Mouse (Mus musculus) heart, postnatal 36 days (tissue): ENCODE results near the gene Slc29a1. TPM values are rescaled to one million over a fixed set of nuclear protein-coding genes. Genes with fewer than 3 reads are reported as not detected.
A peak's percentile ranks its signal among the peaks of the same experiment; 100 is the strongest.

Source experiments
- DNase-seq, 2 experiments: peaks; one replicate each; pipeline ENCODE4 v3.0.0; 2021 to 2022
- intact Hi-C: fragments of 180-260 bp; cut with DNase I; formaldehyde crosslinking; loops from one replicate; pipeline ENCODE4 v1.15.1; 2025
- total RNA-seq, 2 experiments: library from RNA; stranded (reverse); gene quantifications; 2 replicates each; pipeline ENCODE4 v1.2.3; 2021

The Slc29a1 gene
- total RNA-seq, 2 experiments from 2014 or later, result 66.7 to 73.5 TPM

DNA sequence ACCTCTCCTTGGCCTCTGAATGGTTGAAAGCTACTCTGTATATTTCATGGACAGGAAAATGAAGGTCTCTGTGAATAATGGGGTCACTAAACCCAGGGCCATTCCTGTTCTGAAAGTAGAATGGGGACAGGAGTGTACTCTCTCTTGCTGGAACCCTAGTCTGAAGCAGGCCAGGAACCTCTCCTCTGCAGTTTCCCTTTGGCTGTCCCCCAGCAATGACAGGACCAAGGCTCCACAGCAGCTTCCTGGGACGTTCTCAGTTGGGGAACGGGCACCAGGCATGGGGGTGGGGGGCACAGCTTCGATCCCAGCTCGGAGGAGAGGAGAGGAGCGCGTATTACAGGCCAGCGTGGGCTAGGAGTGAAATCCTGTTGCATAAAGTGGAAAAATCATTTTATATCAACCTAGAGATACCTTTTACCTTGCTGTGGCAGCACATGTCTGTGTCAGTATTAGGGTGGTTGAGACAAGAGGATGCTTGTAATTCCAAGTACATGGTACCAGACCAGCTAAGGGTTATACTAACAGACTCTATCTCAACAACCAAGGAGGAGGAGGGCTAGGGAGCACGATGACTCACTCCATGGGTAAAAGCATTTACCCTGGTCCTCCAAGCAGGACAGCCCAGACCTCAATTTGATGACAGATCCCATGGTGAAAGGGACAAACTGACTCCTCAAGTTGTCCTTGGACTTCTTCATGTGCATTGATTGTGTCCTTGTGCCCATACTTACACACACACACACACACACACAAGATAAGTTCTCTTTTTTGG is 24.1 kb downstream of the Slc29a1 start:
- intact Hi-C loops, result no loop called here
- no peak for DNase-seq

GRCm38 (mm10) chr17:45574129-45574761 is 25.2 kb downstream of the Slc29a1 start:
- peak; percentile 71 to 83 for DNase-seq
- intact Hi-C loops, result loop anchor here (5.0 kb wide), 1 partner anchor 628 kb away; the partner anchor contains the start of genes Polh and Xpo5

DNA sequence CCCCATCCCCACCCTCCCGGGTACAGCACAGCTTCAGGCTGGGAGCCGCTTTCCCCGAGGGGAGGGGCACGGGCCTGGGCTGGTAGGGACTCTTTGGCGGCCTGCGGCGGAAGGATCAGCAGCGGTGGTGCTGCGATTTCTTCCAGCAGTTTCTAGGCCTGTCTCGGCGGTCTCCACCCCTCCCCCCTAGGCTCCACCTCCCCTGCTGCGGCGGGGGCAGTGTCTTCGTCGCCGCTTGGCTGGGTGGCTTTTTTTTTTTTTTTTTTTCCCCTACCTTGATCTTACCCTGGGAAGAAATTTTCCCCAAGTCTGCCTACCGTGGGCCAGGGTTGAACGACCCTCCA is 25.7 kb downstream of the Slc29a1 start:
- peak; percentile 97 to 98 for DNase-seq
- intact Hi-C loops, result loop anchor here (5.0 kb wide), 1 partner anchor 629 kb away; the partner anchor contains the start of genes Polh and Xpo5

DNA sequence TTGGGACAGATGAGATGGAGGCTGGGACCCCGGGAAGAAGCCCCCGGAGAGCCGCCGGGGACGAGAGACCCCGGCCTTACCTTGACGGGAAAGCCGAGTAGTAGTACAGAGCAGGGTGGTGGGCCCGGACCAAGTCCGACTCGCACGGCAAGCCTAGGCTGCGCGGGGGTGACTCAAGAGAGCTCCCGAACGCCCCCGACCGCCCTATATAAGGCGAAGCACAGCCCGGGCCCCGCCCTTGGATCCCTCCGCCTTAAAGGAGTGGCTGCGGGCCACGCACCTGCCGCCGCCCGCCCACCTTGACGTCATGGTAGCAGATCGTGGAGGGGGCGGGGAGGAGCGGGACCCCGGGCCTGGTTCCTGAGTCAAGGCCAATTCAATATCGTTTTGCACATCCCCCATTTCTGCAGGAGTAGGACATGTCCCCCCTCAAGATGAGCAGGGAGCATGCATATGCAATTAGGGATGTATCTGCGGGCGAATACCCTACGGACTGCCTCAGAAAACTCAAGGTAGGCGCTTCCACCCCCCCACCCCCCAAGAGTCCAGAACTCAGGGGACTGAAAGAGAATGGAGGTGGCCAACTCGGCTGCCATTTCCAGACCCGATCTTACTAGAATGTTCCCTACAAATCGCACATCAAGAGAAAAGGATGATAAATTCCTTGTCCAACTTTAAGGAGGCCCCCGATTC is 26.2 kb downstream of the Slc29a1 start, which contains the start of gene Hsp90ab1:
TSS of gene Hsp90ab1 (minus strand) at position 185 of the 693 bp plus-strand sequence.
- intact Hi-C loops, result loop anchor here (5.0 kb wide), 1 partner anchor 629 kb away; the partner anchor contains the start of genes Polh and Xpo5
- peak; percentile 99 for DNase-seq

DNA sequence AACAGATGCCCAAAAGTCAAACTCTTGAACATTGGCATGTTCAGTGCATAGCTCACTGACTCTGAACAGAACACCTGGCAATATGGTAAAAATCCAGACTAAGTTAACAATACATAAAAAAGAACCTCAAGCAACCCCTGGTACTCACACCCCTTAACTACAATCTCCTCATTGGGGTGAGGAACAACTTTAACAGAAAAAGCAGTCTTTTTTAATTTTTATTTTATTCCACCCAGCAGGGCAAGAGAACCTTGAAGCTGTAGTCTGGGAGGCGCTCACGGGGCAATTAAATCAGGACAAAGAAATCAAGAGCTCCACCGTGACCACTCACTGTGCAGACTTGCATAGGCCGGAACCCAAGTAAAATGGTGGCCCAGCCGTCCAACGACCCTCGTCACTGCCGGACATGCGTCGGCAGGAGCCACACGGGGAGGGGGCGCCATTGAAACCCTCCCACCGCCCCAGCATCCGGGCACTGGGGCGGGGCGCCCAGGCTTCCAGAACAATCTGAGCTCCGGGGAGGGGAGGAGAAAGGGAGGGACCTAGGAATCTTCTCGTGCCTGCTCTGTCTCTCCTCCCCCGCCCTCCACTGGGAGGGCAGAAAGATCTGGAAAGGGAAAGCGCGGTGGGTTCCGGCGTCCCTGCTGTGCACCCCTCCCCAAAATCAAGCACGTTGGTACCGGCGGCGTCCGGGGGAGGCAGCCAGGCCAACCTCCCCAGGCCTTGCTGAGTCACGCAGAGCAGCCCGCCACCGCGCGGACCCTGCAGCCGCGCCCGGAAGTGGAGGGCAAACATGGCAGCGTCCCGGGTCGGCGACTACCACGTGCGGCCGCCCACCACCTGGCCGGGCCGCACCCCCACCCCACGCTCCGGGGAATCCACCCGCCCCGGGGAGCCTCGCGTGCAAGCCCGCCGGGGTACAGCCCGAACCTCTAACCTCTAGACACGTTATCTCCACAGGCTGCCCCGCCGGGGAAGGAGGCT is 27.0 kb downstream of the Slc29a1 start:
- peak; percentile 80 to 83 for DNase-seq
- intact Hi-C loops, result loop anchor here (5.0 kb wide), 1 partner anchor 630 kb away; the partner anchor contains the start of genes Polh and Xpo5

DNA sequence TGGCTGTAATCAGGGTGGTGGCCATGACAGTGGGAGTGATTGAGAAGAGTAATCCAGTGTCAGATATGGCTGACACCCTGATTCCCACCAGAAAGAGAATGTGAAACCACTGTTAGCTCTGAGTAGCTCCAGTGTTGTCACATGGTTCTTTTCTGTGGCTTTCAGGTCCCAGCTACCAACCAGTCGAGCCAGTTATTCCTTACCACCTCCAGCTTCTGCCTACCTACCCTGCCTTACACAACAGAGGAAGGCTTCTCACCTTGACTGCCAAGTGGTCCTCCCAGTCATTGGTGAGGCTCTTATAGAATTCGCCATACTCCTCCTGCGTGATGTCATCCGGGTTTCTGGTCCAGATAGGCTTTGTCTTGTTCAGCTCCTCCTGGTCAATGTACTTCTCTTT is 29.4 kb downstream of the Slc29a1 start:
- DNase-seq, result no peak
- intact Hi-C loops, result loop anchor here (5.0 to 10.0 kb wide), 2 partner anchors 595 to 632 kb away; partner anchors contain the start of genes Gtpbp2, Polh and Xpo5

GRCm38 (mm10) chr17:45568990-45569389 is 30.4 kb downstream of the Slc29a1 start:
- intact Hi-C loops, result loop anchor here (10.0 kb wide), 1 partner anchor 596 kb away; the partner anchor contains the start of gene Gtpbp2

GRCm38 (mm10) chr17:45567162-45567601 is 32.2 kb downstream of the Slc29a1 start:
- no peak for DNase-seq
- intact Hi-C loops, result loop anchor here (10.0 kb wide), 1 partner anchor 598 kb away; the partner anchor contains the start of gene Gtpbp2

More at GRCm38 (mm10) chr17:45568990-45569389, 30.4 kb downstream of the Slc29a1 start:
- no peak for DNase-seq

DNA sequence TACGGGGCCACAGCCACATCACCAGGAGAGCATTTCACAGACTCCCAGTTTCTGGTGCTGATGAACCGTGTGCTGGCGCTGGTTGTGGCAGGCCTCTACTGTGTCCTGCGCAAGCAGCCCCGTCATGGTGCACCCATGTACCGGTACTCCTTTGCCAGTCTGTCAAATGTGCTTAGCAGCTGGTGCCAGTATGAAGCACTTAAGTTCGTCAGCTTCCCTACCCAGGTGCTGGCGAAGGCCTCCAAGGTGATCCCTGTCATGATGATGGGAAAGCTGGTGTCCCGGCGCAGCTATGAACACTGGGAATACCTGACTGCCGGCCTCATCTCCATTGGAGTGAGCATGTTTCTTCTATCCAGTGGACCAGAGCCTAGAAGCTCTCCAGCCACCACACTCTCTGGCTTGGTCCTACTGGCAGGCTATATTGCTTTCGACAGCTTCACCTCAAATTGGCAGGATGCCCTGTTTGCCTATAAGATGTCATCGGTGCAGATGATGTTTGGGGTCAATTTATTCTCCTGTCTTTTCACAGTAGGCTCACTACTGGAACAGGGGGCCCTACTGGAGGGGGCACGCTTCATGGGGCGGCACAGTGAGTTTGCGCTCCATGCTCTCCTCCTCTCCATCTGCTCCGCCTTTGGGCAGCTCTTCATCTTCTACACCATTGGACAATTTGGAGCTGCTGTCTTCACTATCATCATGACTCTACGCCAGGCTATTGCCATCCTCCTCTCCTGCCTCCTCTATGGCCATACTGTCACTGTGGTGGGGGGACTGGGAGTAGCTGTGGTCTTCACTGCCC is 32.8 kb downstream of the Slc29a1 start:
- intact Hi-C loops, result loop anchor here (10.0 kb wide), 1 partner anchor 598 kb away; the partner anchor contains the start of gene Gtpbp2
- no peak for DNase-seq

- DNase-seq, result no peak
- intact Hi-C loops, result loop anchor here (10.0 kb wide), 1 partner anchor 599 kb away; the partner anchor contains the start of gene Gtpbp2
Observed at GRCm38 (mm10) chr17:45566031-45566359, 33.4 kb downstream of the Slc29a1 start.

DNA sequence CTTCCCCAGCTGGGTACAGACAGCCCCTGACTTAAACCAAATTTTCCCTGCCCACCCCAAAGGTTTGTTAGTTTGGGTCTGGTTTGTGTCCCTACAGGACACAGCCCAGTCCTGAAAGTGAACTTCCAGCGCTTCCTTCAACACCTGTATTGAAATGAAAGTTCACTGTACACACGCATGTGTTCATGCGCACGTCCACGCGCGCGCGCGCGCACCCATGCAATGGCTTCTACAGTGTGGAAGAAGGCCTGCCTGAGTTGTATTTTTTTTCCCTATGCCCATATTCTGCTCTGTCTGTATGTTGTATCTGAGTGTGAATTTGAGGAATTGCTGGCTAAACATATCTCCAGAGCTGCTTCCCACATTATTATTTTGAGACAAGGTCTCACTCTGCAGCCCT is 34.3 kb downstream of the Slc29a1 start:
- intact Hi-C loops, result loop anchor here (10.0 kb wide), 1 partner anchor 600 kb away; the partner anchor contains the start of gene Gtpbp2
- DNase-seq, result no peak

- DNase-seq, result no peak
Observed at GRCm38 (mm10) chr17:45564531-45565084, 34.8 kb downstream of the Slc29a1 start.

GRCm38 (mm10) chr17:45563655-45564530 is 35.5 kb downstream of the Slc29a1 start, which contains the start of gene Slc35b2:
TSS of gene Slc35b2 (plus strand) at chr17:45563874.
- intact Hi-C loops, result loop anchor here (10.0 kb wide), 1 partner anchor 601 kb away; the partner anchor contains the start of gene Gtpbp2
- DNase-seq, result peak; percentile 94 to 96

More at GRCm38 (mm10) chr17:45564531-45565084, 34.8 kb downstream of the Slc29a1 start:
- intact Hi-C loops, result loop anchor here (10.0 kb wide), 1 partner anchor 600 kb away; the partner anchor contains the start of gene Gtpbp2

- no peak for DNase-seq
- intact Hi-C loops, result loop anchor here (10.0 kb wide), 1 partner anchor 602 kb away; the partner anchor contains the start of gene Gtpbp2
Observed at GRCm38 (mm10) chr17:45563216-45563615, 36.2 kb downstream of the Slc29a1 start.

GRCm38 (mm10) chr17:45559732-45560525 is 39.5 kb downstream of the Slc29a1 start:
- no peak for DNase-seq

More at GRCm38 (mm10) chr17:45559732-45560525, 39.5 kb downstream of the Slc29a1 start:
- intact Hi-C loops, result loop anchor here (10.0 kb wide), 1 partner anchor 605 kb away; the partner anchor contains the start of gene Gtpbp2
